Mouse (Mus musculus) layer of hippocampus, adult 9-10 months (tissue): ENCODE data around the gene Echdc1.
"Not testable (repeated sequence)": the region's sequence is repeated elsewhere in the genome, so short reads cannot be mapped to it uniquely, and the experiment has no call there.

Experiments
- DNase-seq: peaks from one replicate; pipeline ENCODE4 v3.0.0; 2022; ENCODE audit warnings: low spot score

The Echdc1 gene

DNA sequence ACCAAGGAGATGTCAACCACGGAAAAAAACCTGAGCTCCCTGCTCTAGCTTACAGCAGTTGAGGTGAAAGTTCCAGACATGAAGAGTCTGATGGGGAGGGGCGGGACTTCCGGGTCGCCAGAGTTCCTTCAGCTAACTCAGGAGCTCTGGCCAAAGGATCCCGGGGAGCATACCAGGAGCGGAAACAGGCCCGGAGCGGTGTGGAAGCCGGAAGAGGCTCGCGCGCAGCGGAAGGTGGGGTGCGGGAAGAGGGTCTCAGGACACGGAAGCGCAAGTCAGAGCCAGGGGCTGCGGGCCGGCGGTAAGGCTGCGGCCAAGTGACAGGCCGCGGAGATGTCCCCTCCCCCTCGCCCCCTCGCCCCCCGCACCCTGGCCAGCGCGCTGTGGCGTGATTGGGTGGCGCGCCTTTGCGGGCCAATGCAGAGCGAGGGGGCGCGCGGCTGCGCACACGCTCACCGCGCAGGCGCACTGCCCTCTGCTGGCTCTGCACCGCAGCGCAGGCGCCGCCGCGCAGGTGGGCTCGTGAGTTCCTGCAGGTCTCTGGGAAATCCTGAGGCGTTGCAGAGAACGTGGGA is at the start of gene Echdc1:
TSS of gene Echdc1 (plus strand) at position 103 of the 575 bp plus-strand sequence.
- peak; percentile 63 for DNase-seq

DNA sequence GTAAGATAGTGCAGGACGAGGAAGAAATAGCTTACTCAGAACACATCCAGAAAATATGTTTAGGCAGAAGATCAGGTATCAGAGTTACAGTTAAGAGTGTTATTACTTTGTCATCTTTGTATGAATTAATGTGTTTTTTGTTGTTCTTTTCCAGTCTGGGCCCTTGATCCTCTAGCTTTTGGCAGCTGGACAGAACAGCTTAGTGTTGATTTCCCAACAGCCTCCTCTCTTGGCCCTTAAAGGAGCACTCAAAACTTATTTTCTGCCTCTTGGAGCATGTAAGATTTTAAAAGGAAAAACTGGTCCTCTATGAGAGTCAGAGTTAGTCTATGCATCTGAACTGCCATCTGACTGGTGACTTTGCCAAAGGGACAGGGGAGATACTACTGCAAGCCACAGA is 31.2 kb upstream of the Echdc1 start:
- DNase-seq, result no peak

GRCm38 (mm10) chr10:29285757-29286156 is 27.2 kb upstream of the Echdc1 start:
- no peak for DNase-seq

DNA sequence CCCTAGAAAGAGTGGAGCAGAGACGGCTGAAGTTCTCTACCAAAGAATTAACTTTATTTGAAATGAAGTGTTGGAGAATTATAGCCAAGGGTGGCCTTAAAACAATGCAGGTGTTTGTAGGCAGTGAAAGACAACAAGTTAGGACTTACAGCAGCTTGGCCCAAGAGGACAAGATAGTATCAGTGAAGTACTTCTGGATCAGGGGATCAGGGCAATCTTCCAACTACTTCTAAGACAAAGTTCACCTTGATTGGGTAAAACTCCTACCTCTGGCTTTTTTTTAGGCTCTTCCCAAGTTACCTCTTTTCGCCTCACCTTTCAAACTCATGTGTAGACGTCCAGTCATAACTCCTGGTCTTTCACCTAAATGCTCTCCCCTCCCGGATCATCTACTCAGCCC is 10.7 kb upstream of the Echdc1 start:
- no peak for DNase-seq

DNA sequence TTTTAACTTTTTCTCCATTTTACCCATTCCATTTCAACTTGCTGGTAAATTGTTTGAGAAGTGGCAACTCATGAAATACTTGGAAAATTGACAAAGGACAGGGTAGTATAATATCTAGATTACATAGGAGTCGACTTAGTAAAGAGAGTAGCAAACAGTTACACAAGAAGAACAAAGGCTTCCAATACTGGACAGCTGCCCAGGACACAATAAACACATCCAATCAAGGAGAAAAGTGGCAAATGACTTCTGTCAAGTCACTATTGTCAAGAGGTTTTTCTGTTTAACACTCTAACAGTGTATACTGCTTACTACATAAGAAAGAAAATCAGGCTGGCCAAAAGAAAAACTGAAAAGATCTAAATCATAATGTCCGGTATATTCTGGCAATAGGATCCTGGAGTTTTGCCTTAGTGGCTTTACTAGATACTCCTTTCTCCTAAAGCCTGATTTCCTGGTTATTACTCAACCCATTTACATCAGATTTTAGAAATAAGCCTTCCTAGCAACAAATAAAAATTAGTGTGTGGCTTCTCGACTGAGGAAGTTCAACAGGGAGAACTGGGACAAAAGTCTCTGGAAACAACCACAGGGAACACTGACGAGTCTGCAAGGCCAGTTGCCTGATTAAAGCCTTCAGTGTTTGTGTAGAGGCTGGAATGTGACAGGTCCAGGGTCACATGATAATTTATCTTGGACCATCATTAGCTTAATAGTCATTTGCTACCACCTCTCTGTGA is 1.3 kb upstream of the Echdc1 start:
- no peak for DNase-seq

DNA sequence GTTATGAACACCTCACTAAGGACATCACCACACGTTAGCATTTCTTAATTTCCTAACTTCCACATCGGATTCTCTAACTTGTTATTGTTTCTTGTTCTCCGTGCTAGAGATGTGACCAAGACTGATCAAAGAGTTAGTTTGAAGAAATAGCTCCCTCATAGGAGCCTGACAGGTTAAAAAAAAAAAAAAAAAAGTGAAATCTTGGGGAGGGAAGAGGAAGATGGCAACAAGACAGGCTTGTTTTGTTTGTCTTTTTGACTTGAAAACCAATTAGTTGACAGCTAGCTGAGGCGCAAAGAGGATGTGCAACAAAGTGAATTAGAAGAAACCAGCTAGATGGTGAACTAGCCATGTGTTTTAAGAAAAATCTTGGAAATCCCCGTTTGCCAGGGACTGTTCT is 939 bp downstream of the Echdc1 start:
- DNase-seq, result no peak

GRCm38 (mm10) chr10:29324817-29325216 is 11.9 kb downstream of the Echdc1 start:
- no peak for DNase-seq

- DNase-seq, result no peak
Observed at GRCm38 (mm10) chr10:29333836-29334235, 20.9 kb downstream of the Echdc1 start.

GRCm38 (mm10) chr10:29338355-29339056 is 25.5 kb downstream of the Echdc1 start:
- DNase-seq, result peak; percentile 79

DNA sequence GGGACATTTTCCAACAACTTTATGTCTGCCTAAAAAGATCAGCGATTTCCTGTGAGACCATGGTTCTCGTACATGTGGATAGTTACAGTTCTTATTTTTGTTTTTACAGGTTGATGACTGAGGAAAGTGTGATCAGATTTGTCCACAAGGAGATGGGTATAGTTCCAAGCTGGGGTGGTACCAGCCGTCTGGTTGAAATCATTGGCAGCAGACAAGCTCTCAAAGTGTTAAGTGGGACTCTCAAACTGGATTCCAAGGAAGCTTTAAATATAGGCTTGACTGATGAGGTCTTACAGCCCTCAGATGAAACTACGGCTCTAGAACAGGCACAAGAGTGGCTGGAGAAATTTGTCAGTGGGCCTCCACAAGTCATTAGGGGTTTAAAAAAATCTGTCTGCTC is 31.3 kb downstream of the Echdc1 start:
- no peak for DNase-seq

DNA sequence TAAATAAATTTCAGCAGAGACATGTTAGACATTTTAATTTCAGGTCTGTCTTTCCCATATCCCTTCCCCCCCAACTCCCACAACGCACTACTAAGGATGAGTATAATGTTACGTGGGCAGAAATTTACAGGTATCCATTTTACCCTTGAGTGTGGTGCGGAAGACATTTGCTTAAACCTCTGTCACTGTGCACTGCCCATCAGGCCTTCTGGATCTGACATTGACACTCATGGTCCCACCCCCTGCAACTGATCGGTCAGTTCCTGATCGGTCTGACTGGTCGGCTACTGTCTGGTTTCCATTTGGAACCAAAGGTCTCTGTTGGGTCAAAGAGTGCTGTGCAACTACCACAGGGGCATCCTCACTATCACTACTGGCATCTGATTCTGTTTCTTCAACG is 33.7 kb downstream of the Echdc1 start:
- DNase-seq, result no peak

DNA sequence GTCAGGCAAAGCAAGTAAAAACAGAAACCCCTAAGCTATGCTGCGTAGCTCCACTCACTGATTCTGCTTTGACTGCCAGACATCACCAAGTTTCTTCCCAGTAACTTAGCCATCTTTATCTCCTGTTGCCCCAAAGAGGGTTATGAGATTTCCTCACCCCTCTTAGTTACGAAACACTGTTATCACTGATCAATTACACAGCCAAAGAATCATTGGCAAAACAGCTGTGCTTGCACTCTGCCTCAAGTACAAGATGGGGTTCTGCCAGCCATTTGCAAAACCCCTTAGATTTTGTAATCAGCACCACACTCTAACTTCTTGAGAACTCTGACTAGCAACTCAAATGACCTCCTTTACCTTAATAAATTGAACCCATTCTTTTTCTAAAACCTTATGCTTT is 38.5 kb downstream of the Echdc1 start:
- DNase-seq, result no peak

- DNase-seq, result no peak
Observed at GRCm38 (mm10) chr10:29352575-29352974, 39.6 kb downstream of the Echdc1 start.

GRCm38 (mm10) chr10:29354183-29354582 is 41.2 kb downstream of the Echdc1 start:
- DNase-seq, result peak; percentile 43

DNA sequence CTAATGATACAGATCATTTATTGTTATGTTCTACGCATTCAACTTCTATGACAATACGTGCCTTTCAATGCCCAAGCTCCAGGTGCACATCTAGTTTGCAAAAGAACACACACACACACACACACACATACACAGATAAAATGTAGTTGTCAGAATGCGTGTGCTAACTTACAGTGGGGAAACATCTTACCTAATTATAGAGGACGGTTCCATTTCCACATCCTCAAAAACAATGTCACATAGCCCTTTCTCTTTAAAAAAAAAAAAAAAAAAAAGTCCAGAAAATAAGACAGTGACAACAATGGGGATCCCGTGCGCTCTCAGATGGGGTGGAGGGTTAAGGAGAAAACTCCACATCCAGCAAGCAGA is 48.1 kb downstream of the Echdc1 start:
- DNase-seq, result no peak

DNA sequence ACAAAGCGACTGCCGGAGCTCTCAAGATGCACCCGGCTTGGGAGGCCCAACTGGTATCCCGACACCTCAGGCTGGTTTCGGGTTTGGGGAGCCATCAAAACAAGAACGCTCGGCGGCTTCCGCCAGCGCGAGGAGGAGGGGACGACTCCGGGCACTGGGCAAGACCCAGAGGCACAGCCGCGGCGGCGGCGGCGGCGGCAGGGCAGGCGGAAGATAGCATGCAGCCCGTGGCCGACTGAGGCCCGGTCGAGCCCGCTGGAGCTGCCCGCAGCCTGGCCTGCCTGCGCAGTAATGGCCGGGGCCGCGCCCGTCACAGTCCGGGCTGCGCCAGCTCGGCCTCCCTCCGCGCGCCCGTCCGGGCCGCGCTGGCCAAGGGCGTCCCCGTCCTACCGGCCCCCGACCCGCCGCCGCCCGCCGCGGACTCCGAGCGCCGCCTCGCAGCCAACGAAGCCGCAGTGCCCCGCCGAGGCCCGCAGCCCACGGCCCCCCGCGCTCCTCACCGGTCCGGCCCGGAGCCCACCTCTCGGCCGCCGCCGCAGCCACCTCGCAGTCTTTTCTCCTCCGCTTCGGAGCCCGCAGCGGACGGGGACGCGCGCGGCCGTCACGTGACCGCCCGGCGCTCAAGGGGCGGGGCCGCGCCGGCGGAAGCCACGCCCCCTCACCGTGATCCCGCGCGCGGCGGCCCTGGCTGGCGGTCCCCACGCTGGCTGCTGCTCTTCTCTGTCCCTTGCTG is 48.7 kb downstream of the Echdc1 start:
- peak; percentile 45 for DNase-seq

- no peak for DNase-seq
Observed at GRCm38 (mm10) chr10:29362197-29362900, 49.4 kb downstream of the Echdc1 start, which contains the start of gene Rnf146. Gene Rnf146, minus strand, starts transcription at chr10:29362442.

DNA sequence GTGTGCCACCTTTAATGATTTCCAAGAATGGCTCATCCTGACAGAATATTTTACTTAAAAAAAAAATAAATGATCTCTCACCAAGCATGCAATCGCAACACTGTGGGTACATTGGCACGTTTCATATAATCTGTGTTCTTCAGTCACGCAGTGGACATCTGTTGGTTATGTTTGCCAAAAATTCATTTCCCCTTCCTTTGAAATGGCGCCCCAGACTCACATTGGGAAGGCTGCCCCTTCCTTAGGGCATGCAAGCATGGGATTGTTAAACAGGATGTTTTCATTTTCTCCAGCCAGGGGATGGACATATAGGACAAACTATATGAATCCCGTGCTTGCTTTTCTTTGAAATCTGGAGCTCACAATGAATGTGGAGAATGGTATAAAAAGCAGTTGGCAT is 61.1 kb downstream of the Echdc1 start:
- DNase-seq, result no peak

DNA sequence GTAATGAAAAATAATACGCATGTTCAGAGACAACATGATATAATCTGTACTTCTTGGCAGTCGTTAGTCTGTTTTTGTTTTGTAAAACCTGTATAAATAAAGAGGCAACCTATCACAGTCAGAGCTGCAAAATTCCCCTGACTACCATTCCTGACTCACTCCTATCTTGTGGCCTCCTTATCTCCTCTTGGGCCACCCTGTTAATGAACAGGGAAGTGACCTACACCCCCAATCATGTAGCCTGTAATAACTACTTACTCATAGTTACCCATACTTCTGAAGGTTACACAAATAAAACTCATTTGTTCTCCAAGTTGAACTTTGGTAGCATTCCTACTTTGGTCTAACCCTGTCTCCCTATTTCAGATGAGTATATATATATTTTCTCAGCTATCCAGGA is 68.6 kb downstream of the Echdc1 start:
- DNase-seq, result no peak

- not testable (repeated sequence) for DNase-seq
Observed at GRCm38 (mm10) chr10:29394890-29395289, 81.9 kb downstream of the Echdc1 start.
